Mouse (Mus musculus): ENCODE data around the gene Crtc3. TPM values are rescaled to one million over a fixed set of nuclear protein-coding genes. Genes with fewer than 3 reads are reported as not detected.

Crtc3 gene
- polyA plus RNA-seq, 1 experiment, result 21.7 TPM

DNA sequence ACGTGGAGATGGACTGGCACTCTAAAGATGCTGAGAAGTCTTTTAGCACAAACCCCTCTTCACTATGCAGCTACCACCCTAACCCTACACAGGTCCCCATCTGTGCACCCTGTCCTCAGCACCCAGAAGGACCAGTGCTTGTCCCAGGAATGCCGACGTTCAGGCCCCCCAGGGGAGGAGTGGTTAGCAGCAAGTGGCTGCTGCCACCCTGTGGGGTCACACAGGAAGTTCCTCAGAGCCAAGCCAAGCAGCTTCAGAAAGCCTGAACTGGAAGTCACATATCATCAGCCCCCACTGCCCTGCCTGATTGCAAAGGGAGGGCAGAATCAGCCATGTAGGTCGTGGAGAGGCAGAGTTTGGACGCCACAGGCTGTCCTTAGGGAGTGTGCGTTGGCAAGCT, 108.3 kb downstream of the Crtc3 start:
- no peak overlapping the region for H3K4me3 ChIP-seq (replicated peaks; ENCODE audit: insufficient read depth, low read depth, low read length)
- no peak for TF ChIP-seq POLR2A (IDR thresholded peaks at IDR 0.05; ENCODE audit: borderline replicate concordance, insufficient read depth, low read length)
- TF ChIP-seq CTCF (IDR thresholded peaks at IDR 0.05; ENCODE audit: borderline replicate concordance, insufficient read depth, low read depth, low read length), result peak; percentile 60
- 18% methylated on average over 6 of the region's 6 CpGs for WGBS
- DNase-seq, result peak; percentile 38 to 40
- H3K27me3 ChIP-seq (ENCODE audit: control insufficient read depth, insufficient read depth, low read length), result no peaks in the 10 kb centered on the region
- H3K27ac ChIP-seq (ENCODE audit: insufficient read depth, low read length), result no peak overlapping the region
- peaks cover 3% of the 10 kb centered on the region; the same call in 1 of the 2 replicates for H3K4me1 ChIP-seq (ENCODE audit: control insufficient read depth, insufficient read depth, low read length)

- no peaks in the 10 kb centered on the region for H3K27me3 ChIP-seq (ENCODE audit: control insufficient read depth, insufficient read depth, low read length)
- peaks cover 5% of the 10 kb centered on the region for H3K4me1 ChIP-seq (ENCODE audit: control insufficient read depth, insufficient read depth, low read length)
- TF ChIP-seq POLR2A (IDR thresholded peaks at IDR 0.05; ENCODE audit: borderline replicate concordance, insufficient read depth, low read length) (no peak), CTCF (IDR thresholded peaks at IDR 0.05; ENCODE audit: borderline replicate concordance, insufficient read depth, low read depth, low read length) (no peak)
- DNase-seq, result no peak
- H3K4me3 ChIP-seq (replicated peaks; ENCODE audit: insufficient read depth, low read depth, low read length), result no peak overlapping the region
- no peak overlapping the region for H3K27ac ChIP-seq (ENCODE audit: insufficient read depth, low read length)
- WGBS, result 56% methylated on average over 14 of the region's 14 CpGs
These were observed 111.2 kb downstream of the Crtc3 start for GRCm38 (mm10) chr7:80577417-80577980.

GRCm38 (mm10) chr7:80576626-80577025, 112.1 kb downstream of the Crtc3 start:
- WGBS, result 90% methylated on average over 3 of the region's 3 CpGs
- DNase-seq, result no peak
- no peak for TF ChIP-seq CTCF (IDR thresholded peaks at IDR 0.05; ENCODE audit: borderline replicate concordance, insufficient read depth, low read depth, low read length)
- no peak for TF ChIP-seq POLR2A (IDR thresholded peaks at IDR 0.05; ENCODE audit: borderline replicate concordance, insufficient read depth, low read length)
- H3K4me3 ChIP-seq (replicated peaks; ENCODE audit: insufficient read depth, low read depth, low read length), result no peak overlapping the region
- H3K4me1 ChIP-seq (ENCODE audit: control insufficient read depth, insufficient read depth, low read length), result peaks cover 6% of the 10 kb centered on the region
- no peak overlapping the region for H3K27ac ChIP-seq (ENCODE audit: insufficient read depth, low read length)
- no peaks in the 10 kb centered on the region for H3K27me3 ChIP-seq (ENCODE audit: control insufficient read depth, insufficient read depth, low read length)

GRCm38 (mm10) chr7:80575750-80576149, 112.9 kb downstream of the Crtc3 start:
- H3K27ac ChIP-seq (ENCODE audit: insufficient read depth, low read length), result no peak overlapping the region
- WGBS, result 90% methylated on average over 9 of the region's 9 CpGs
- no peak overlapping the region for H3K4me3 ChIP-seq (replicated peaks; ENCODE audit: insufficient read depth, low read depth, low read length)
- no peaks in the 10 kb centered on the region for H3K27me3 ChIP-seq (ENCODE audit: control insufficient read depth, insufficient read depth, low read length)
- TF ChIP-seq POLR2A (IDR thresholded peaks at IDR 0.05; ENCODE audit: borderline replicate concordance, insufficient read depth, low read length) (no peak), CTCF (IDR thresholded peaks at IDR 0.05; ENCODE audit: borderline replicate concordance, insufficient read depth, low read depth, low read length) (no peak)
- peaks cover 6% of the 10 kb centered on the region for H3K4me1 ChIP-seq (ENCODE audit: control insufficient read depth, insufficient read depth, low read length)
- DNase-seq, result no peak

DNA sequence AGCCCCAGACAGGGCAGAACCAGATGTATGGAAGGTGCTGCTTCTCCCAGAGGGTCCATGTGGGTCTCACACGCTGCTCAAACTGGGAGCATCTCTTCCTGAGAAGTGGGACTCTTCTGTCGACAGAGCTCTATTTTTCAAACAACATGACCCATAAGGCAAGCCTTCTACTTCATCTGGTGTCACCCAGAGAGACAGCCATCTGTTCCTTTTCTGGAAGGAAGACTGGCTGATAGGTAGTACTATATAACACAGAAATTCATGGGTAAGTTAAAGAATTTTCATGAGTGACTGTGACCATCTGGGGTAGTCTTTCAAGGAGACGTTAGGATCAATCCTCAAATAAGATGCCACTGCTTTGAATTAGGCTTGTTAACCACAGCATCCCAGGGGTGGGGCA, 115.6 kb downstream of the Crtc3 start:
- WGBS, result 10% methylated on average over 3 of the region's 3 CpGs
- DNase-seq, result peak in 1 of 2 experiments; percentile 59
- Histone ChIP-seq H3K27me3 (ENCODE audit: control insufficient read depth, insufficient read depth, low read length) (no peaks in the 10 kb centered on the region), H3K4me3 (replicated peaks; ENCODE audit: insufficient read depth, low read depth, low read length) (no peak overlapping the region), H3K27ac (ENCODE audit: insufficient read depth, low read length) (0 out of 2 replicates have a peak overlapping the region, but pooled peaks have one; percentile 17), H3K4me1 (ENCODE audit: control insufficient read depth, insufficient read depth, low read length) (peaks cover 6% of the 10 kb centered on the region)
- TF ChIP-seq CTCF (IDR thresholded peaks at IDR 0.05; ENCODE audit: borderline replicate concordance, insufficient read depth, low read depth, low read length), result no peak
- no peak for TF ChIP-seq POLR2A (IDR thresholded peaks at IDR 0.05; ENCODE audit: borderline replicate concordance, insufficient read depth, low read length)

DNA sequence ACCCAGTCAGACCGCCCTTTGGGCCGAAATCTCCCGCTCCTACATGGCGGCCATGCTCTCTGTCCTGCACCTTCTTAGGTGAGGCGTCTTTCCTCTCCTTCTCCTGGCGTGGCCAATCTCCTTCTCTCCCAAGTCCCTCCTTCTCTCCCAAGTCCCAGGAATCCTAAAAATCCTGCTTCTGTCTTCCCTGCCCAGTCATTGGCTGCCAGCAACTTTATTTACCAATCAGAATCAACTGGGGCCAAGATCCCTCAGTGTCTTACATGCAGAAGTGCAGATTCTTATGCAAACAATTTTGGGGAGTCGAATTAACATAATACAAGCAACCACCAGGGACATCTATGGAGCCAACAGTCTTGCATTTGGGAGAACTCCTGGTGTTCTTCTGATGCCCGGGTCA, 120.7 kb downstream of the Crtc3 start:
- H3K27me3 ChIP-seq (ENCODE audit: control insufficient read depth, insufficient read depth, low read length), result no peaks in the 10 kb centered on the region
- DNase-seq, result no peak
- 85% methylated on average over 8 of the region's 8 CpGs for WGBS
- TF ChIP-seq CTCF (IDR thresholded peaks at IDR 0.05; ENCODE audit: borderline replicate concordance, insufficient read depth, low read depth, low read length), result no peak
- no peak for TF ChIP-seq POLR2A (IDR thresholded peaks at IDR 0.05; ENCODE audit: borderline replicate concordance, insufficient read depth, low read length)
- no peak overlapping the region for H3K27ac ChIP-seq (ENCODE audit: insufficient read depth, low read length)
- H3K4me1 ChIP-seq (ENCODE audit: control insufficient read depth, insufficient read depth, low read length), result peaks cover 5% of the 10 kb centered on the region
- no peak overlapping the region for H3K4me3 ChIP-seq (replicated peaks; ENCODE audit: insufficient read depth, low read depth, low read length)

DNA sequence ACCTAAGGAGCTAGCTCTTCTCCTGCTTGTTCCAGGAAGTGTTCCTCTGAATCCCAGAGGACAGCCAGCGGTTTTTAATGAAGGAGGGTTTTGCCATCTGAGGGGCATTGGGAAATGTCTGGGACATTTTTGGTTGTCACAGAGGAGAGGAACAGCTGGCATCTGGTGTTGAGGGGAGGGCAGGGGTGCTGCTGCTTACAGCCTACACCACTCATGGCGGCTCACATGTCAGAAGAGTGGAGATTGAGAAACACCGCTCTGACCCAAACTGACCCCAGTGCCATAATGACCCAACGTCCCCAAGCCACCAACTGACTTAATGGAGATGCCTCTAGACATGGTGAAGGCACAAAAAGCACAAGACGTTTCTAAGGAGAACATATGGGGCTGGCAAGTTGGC, 126.7 kb downstream of the Crtc3 start:
- DNase-seq, result no peak
- Histone ChIP-seq H3K4me3 (replicated peaks; ENCODE audit: insufficient read depth, low read depth, low read length) (no peak overlapping the region), H3K27ac (ENCODE audit: insufficient read depth, low read length) (no peak overlapping the region), H3K4me1 (ENCODE audit: control insufficient read depth, insufficient read depth, low read length) (no peaks in the 10 kb centered on the region), H3K27me3 (ENCODE audit: control insufficient read depth, insufficient read depth, low read length) (no peaks in the 10 kb centered on the region)
- 44% methylated on average over 5 of the region's 5 CpGs for WGBS
- TF ChIP-seq POLR2A (IDR thresholded peaks at IDR 0.05; ENCODE audit: borderline replicate concordance, insufficient read depth, low read length), result no peak
- TF ChIP-seq CTCF (IDR thresholded peaks at IDR 0.05; ENCODE audit: borderline replicate concordance, insufficient read depth, low read depth, low read length), result no peak

DNA sequence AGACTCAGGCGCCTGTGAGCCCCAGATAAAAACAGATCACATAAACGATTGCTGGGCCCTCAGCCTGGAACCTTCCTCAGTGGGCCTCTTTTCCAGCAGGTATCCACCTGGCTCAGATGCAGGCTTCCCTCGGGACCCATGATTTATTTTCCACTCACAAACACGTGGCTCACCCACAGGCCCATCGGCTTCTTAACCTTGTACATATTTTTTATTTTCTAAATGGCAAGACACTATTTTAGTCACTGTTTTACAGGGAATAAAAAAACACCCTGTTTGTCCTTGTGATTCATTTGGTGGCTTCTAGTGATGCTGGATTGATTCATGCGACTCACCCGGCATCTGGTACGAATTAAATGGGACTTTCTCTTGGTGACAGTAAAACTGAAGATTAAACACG, 127.4 kb downstream of the Crtc3 start:
- TF ChIP-seq CTCF (IDR thresholded peaks at IDR 0.05; ENCODE audit: borderline replicate concordance, insufficient read depth, low read depth, low read length) (no peak), POLR2A (IDR thresholded peaks at IDR 0.05; ENCODE audit: borderline replicate concordance, insufficient read depth, low read length) (no peak)
- Histone ChIP-seq H3K4me1 (ENCODE audit: control insufficient read depth, insufficient read depth, low read length) (no peaks in the 10 kb centered on the region), H3K4me3 (replicated peaks; ENCODE audit: insufficient read depth, low read depth, low read length) (no peak overlapping the region), H3K27me3 (ENCODE audit: control insufficient read depth, insufficient read depth, low read length) (no peaks in the 10 kb centered on the region), H3K27ac (ENCODE audit: insufficient read depth, low read length) (no peak overlapping the region)
- 80% methylated on average over 9 of the region's 9 CpGs for WGBS
- no peak for DNase-seq

All from cerebellum, adult 2 months (tissue).